Mouse (Mus musculus) erythroblast, embryonic 14.5 days (primary cell): Measurements from ENCODE around the gene Olfr702. TPM values are rescaled to one million over a fixed set of nuclear protein-coding genes. Genes with fewer than 3 reads are reported as not detected.

Experiments used
- H3K27me3 ChIP-seq: 2 replicates; pipeline ENCODE4 v1.6.1; 2012; ENCODE audit warnings: inconsistent platforms; ENCODE audit not compliant: control insufficient read depth
- H3K36me3 ChIP-seq: 2 replicates; pipeline ENCODE4 v1.6.1; 2012; ENCODE audit warnings: mild to moderate bottlenecking, inconsistent platforms; ENCODE audit not compliant: control insufficient read depth
- H3K4me1 ChIP-seq: 2 replicates; pipeline ENCODE4 v1.6.1; 2012; ENCODE audit warnings: inconsistent platforms; ENCODE audit not compliant: control insufficient read depth
- H3K4me3 ChIP-seq: replicated peaks from 2 replicates; pipeline ENCODE3; 2012; ENCODE audit warnings: moderate library complexity, mild to moderate bottlenecking, inconsistent platforms
- H3K9me3 ChIP-seq: 2 replicates; pipeline ENCODE4 v1.6.1; 2012; ENCODE audit warnings: low read length, inconsistent platforms, mixed read lengths; ENCODE audit not compliant: control insufficient read depth
- GATA1 ChIP-seq: IDR thresholded peaks from 2 replicates; pipeline ENCODE4 v1.6.1; 2012; ENCODE audit warnings: low read length, inconsistent platforms, mixed read lengths
- TAL1 ChIP-seq: IDR thresholded peaks from 3 replicates; pipeline ENCODE4 v1.6.1; 2012; ENCODE audit warnings: low read length, inconsistent platforms, mixed read lengths
- polyA plus RNA-seq: library from polyadenylated mRNA; stranded (reverse); fragments of >175 nt; gene quantifications from 2 replicates; pipeline ENCODE4 v1.2.3, GENCODE M21; 2012

Olfr702 gene
- polyA plus RNA-seq = not detected in 2 replicates

DNA sequence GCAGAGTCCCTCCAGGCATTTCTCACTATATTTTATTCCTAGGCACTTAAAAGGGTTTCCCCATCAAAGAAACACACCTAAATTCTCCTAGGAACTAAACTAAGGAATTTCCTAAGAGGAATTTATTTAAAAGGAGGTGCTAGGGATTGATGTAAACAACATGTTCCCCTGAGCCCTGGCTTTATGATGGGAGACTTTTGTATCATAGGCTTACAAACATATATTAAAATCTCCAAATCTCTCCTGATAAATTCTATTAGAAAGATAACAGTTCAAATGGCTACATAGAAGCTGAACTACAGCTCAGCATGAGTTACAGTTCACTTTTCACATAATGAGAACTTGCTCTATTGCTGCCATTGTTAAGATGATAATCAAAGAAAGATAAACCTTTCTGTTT, at the start of gene Olfr702:
Gene Olfr702, minus strand, starts transcription at position 101 of the 400 bp plus-strand sequence.
- Histone ChIP-seq H3K36me3 (no peaks in the 10 kb centered on the region), H3K4me3 (no peak within 1 kb of the TSS), H3K9me3 (no peaks in the 10 kb centered on the region), H3K27me3 (no peaks in the 10 kb centered on the region), H3K4me1 (no peaks in the 10 kb centered on the region)
- TF ChIP-seq TAL1 (no peak), GATA1 (no peak)

DNA sequence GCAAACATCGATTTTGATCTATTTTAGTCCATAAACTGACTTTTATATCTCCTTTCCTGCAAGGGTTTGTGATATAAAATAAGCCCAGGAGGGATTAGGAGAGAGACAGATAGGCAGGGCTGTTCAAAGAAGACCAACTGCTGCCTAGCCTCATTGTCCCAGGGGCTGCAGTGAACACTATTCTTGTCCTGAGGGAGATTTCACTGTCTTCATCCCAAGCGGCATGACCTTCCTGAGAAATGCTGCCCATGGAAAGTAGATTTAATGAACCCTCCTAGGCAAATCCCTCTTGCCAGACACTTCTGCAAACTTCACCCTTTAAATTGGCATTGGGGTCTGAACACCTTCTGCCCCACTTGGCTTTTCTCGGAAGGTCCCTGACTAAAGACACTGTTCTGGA, 43.1 kb upstream of the Olfr702 start, which contains the start of gene Olfr705:
Gene Olfr705, minus strand, starts transcription at position 101 of the 400 bp plus-strand sequence.
- Histone ChIP-seq H3K9me3 (no peaks in the 10 kb centered on the region), H3K4me1 (no peaks in the 10 kb centered on the region), H3K36me3 (no peaks in the 10 kb centered on the region), H3K27me3 (no peaks in the 10 kb centered on the region), H3K4me3 (no peak within 1 kb of the TSS)
- no peak for TF ChIP-seq GATA1
- TF ChIP-seq TAL1 = no peak

DNA sequence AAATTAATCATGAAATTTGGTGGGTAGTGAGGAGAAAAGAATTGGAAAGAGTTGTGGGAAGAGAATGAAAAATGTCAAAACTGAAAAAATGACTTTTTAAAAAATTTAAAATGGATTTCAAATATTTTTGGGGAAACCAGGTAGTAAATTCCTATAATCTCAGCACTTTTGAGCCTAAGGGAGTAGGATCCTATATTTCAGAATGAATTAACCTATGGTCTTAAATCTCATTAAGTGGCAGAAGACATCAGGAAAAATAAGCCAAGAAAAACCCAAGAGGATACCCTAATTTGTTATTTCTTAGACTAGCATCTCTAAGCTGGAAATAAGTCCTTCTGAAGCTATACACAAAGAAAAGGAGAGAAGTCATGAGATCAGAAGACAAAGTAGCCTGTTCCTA, 29.2 kb upstream of the Olfr702 start, which contains the start of gene Olfr704:
Gene Olfr704, plus strand, starts transcription at position 301 of the 400 bp plus-strand sequence.
- H3K9me3 ChIP-seq = no peaks in the 10 kb centered on the region
- TF ChIP-seq TAL1 = no peak
- TF ChIP-seq GATA1 = no peak
- no peaks in the 10 kb centered on the region for H3K36me3 ChIP-seq
- no peaks in the 10 kb centered on the region for H3K4me1 ChIP-seq
- no peaks in the 10 kb centered on the region for H3K27me3 ChIP-seq
- H3K4me3 ChIP-seq = no peak within 1 kb of the TSS

DNA sequence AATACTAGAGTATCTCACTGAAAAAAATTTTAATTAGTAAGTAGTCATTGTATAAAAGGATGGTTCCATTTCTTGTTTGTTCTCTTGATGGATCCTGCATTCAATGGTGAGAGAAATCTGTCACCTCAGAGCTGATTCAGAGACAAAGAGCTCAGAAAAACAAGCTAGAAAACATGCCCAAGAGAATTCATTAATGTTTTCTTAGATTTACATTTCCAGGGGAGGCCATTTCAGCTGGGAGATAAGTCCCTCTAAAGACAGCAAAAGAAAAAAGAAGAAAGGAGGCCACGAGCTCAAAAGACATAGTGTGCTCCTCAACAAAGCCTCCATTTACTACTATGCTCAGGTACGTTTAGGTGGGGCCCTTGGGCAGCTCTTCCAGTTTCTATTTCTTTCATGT, 9.4 kb upstream of the Olfr702 start, which contains the start of gene Olfr703:
Gene Olfr703, plus strand, starts transcription at position 301 of the 400 bp plus-strand sequence.
- Histone ChIP-seq H3K4me1 (no peaks in the 10 kb centered on the region), H3K9me3 (no peaks in the 10 kb centered on the region), H3K4me3 (no peak within 1 kb of the TSS), H3K27me3 (no peaks in the 10 kb centered on the region), H3K36me3 (no peaks in the 10 kb centered on the region)
- TF ChIP-seq TAL1 = no peak
- TF ChIP-seq GATA1 = no peak

DNA sequence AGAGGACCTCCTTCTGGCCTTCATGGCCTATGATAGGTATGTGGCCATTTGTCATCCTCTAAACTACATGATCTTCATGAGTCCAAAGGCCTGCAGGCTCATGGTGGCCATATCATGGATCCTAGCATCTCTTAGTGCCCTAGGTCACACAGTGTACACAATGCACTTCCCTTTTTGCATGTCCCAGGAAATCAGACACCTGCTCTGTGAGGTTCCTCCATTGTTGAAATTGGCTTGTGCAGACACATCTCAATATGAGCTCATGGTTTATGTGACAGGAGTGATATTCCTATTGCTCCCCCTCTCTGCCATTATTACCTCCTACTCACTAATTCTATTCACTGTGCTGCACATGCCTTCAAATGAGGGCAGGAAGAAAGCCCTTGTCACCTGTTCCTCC, 15.3 kb downstream of the Olfr702 start:
- Histone ChIP-seq H3K27me3 (no peaks in the 10 kb centered on the region), H3K36me3 (no peaks in the 10 kb centered on the region), H3K4me1 (no peaks in the 10 kb centered on the region), H3K4me3 (no peak overlapping the region), H3K9me3 (no peaks in the 10 kb centered on the region)
- no peak for TF ChIP-seq GATA1
- no peak for TF ChIP-seq TAL1

DNA sequence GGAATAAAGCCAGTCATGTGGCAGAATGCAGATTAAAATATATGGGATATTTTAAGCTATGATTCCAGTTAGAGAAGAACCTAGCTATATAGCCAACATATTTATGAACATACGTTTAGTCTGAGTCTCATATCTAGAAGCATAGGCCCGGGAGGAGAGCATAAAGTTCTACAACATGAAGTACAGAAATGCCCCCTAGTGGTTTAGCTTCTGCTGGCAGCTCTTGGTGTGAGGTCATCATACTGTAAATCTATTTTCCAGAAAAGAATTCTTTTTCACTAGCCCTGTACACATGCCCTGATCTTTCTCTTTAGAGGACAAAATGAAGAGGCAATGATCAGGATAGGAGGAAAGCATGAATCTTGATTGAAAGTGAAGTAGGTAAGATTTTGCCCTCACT, 17.9 kb downstream of the Olfr702 start:
- H3K4me3 ChIP-seq = no peak overlapping the region

DNA sequence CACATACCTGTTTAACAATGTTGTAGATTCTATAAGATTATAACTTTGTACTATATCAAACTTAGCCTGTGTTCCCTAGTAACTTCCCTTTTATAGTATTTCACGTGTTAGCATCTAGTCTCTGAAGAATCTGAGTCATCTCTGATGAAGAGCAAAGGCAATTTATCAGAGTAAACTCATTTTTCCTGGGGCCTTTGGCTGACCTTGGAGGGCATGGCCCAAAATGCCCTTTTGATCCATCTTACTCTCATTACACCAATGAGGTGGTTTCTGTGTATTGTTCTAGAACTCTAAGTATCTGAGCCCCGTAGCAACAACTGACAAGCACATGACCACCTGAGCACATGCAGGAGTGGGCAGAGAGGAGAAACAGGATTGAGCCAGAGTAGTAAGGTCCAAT, 19.9 kb downstream of the Olfr702 start, which contains the start of gene Olfr701:
Gene Olfr701, plus strand, starts transcription at position 301 of the 400 bp plus-strand sequence.
- Histone ChIP-seq H3K36me3 (no peaks in the 10 kb centered on the region), H3K4me1 (no peaks in the 10 kb centered on the region), H3K9me3 (no peaks in the 10 kb centered on the region), H3K27me3 (no peaks in the 10 kb centered on the region), H3K4me3 (no peak within 1 kb of the TSS)
- TF ChIP-seq GATA1 = no peak
- no peak for TF ChIP-seq TAL1

More for the DNA sequence above, 17.9 kb downstream of the Olfr702 start:
- H3K9me3 ChIP-seq = no peaks in the 10 kb centered on the region
- no peaks in the 10 kb centered on the region for H3K4me1 ChIP-seq
- no peaks in the 10 kb centered on the region for H3K36me3 ChIP-seq
- TF ChIP-seq TAL1 (no peak), GATA1 (no peak)
- no peaks in the 10 kb centered on the region for H3K27me3 ChIP-seq

DNA sequence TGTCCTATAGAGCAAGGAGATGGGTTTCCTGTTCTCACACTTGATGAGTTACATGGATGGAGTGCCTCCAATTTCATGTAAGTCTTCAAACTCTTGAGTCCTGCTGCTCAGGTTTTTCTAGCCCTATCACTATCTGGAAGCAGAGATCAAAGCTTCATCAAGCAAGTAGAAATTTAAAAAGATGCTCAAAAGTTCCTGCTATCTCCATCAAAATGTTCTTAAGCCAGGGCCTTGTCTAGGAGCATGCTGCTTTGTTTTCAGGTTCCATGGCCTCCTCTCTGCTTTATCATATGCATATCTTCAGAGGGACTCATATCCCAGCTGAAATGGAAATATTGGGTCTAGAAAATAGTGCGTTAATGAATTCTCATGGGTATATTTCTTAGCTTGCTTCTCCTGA, 25.0 kb downstream of the Olfr702 start, which contains the start of gene Olfr700:
Gene Olfr700, minus strand, starts transcription at position 101 of the 400 bp plus-strand sequence.
- no peak for TF ChIP-seq TAL1
- no peak for TF ChIP-seq GATA1
- H3K4me1 ChIP-seq = no peaks in the 10 kb centered on the region
- H3K36me3 ChIP-seq = no peaks in the 10 kb centered on the region
- no peak within 1 kb of the TSS for H3K4me3 ChIP-seq
- H3K9me3 ChIP-seq = no peaks in the 10 kb centered on the region
- no peaks in the 10 kb centered on the region for H3K27me3 ChIP-seq

DNA sequence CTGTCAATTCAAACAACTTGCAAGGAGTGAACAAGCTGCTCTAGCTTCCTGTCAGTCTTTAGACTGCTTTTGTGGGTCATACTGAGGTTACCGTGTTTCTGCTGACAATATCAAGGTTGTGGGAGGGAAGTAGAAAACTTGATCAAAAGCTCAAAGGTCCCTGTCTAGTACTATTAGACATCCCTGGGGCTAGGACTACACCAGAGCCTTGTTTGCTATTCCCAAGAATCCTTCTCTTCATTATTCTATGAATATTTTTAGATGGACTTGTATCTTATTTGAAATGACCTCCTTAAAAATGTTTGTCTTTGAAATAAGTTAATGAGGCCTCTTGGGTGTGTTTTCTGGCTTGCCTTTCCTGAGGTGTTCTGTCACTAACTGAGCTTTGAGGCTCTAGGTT, 40.6 kb downstream of the Olfr702 start, which contains the start of gene Olfr699:
Gene Olfr699, minus strand, starts transcription at position 101 of the 400 bp plus-strand sequence.
- Histone ChIP-seq H3K4me1 (no peaks in the 10 kb centered on the region), H3K4me3 (no peak within 1 kb of the TSS), H3K9me3 (no peaks in the 10 kb centered on the region), H3K36me3 (no peaks in the 10 kb centered on the region), H3K27me3 (no peaks in the 10 kb centered on the region)
- TF ChIP-seq GATA1 (no peak), TAL1 (no peak)

DNA sequence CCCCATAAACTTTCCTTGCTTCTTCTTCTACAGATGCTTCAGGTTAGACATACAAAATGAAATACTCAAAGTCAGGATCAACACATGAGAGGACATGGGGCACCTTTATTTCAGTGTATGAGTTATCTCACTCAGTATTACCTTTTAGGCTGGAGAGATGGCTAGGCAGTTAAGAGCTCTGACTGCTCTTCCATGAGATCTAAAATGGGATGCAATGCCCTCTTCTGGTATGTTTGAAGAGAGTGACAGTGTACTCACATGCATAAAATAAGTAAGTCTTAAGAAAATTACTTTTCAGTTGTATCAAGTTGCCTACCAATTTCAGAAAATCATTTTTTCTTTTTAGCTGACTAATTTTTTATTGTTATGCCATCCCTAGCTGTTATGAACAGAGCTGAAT, 45.4 kb downstream of the Olfr702 start:
- H3K4me1 ChIP-seq = no peaks in the 10 kb centered on the region
- H3K36me3 ChIP-seq = no peaks in the 10 kb centered on the region
- H3K27me3 ChIP-seq = no peaks in the 10 kb centered on the region
- no peak for TF ChIP-seq GATA1
- no peak for TF ChIP-seq TAL1
- H3K9me3 ChIP-seq = no peaks in the 10 kb centered on the region
- H3K4me3 ChIP-seq = no peak overlapping the region

Other genes with a start within 250 kb of the Olfr702 start
- not detected in 2 replicates for gene Olfr693, start 153.3 kb downstream of the Olfr702 start, polyA plus RNA-seq
- gene Olfr694, start 142.1 kb downstream of the Olfr702 start, polyA plus RNA-seq = not detected in 2 replicates
- gene Olfr695, start 117.5 kb downstream of the Olfr702 start, polyA plus RNA-seq = not detected in 2 replicates
- gene Olfr697, start 91.5 kb downstream of the Olfr702 start, polyA plus RNA-seq = not detected in 2 replicates
- not detected in 2 replicates for gene Olfr698, start 78.5 kb downstream of the Olfr702 start, polyA plus RNA-seq
- not detected in 2 replicates for gene Olfr699, start 40.7 kb downstream of the Olfr702 start, polyA plus RNA-seq
- not detected in 2 replicates for gene Olfr700, start 25.1 kb downstream of the Olfr702 start, polyA plus RNA-seq
- gene Olfr701, start 19.8 kb downstream of the Olfr702 start, polyA plus RNA-seq = 0.01 TPM in 1 of 2 replicates, not detected in the other
- not detected in 2 replicates for gene Olfr703, start 9.5 kb upstream of the Olfr702 start, polyA plus RNA-seq
- not detected in 2 replicates for gene Olfr704, start 29.3 kb upstream of the Olfr702 start, polyA plus RNA-seq
- 0.01 TPM in 1 of 2 replicates, not detected in the other for gene Olfr705, start 43.0 kb upstream of the Olfr702 start, polyA plus RNA-seq
- not detected in 2 replicates for gene Olfr706, start 54.3 kb upstream of the Olfr702 start, polyA plus RNA-seq
- gene Olfr707, start 67.3 kb upstream of the Olfr702 start, polyA plus RNA-seq = not detected in 2 replicates
- gene Olfr1532-ps1, start 74.1 kb upstream of the Olfr702 start, polyA plus RNA-seq = 0.02 TPM in 1 of 2 replicates, not detected in the other
- gene Olfr709-ps1, start 98.3 kb upstream of the Olfr702 start, polyA plus RNA-seq = not detected in 2 replicates
- gene Olfr710, start 114.4 kb upstream of the Olfr702 start, polyA plus RNA-seq = not detected in 2 replicates
- gene Olfr6, start 130.0 kb upstream of the Olfr702 start, polyA plus RNA-seq = 0.01 TPM in 1 of 2 replicates, not detected in the other
- gene Olfr711, start 141.6 kb upstream of the Olfr702 start, polyA plus RNA-seq = 0.02 TPM in 1 of 2 replicates, not detected in the other
- not detected in 2 replicates for gene Olfr2, start 172.2 kb upstream of the Olfr702 start, polyA plus RNA-seq
- gene Olfr713, start 197.3 kb upstream of the Olfr702 start, polyA plus RNA-seq = not detected in 2 replicates
- not detected in 2 replicates for gene Olfr714, start 237.1 kb upstream of the Olfr702 start, polyA plus RNA-seq